Mouse (Mus musculus): ENCODE results near the gene Adamts4. TPM values are rescaled to one million over a fixed set of nuclear protein-coding genes. Genes with fewer than 3 reads are reported as not detected.

Adamts4 gene
- total RNA-seq (2021), result 10 to 100 TPM; 23.5 to 26.1 TPM

GRCm38 (mm10) chr1:171249913-171250600 lies at the start of gene Adamts4:
Adamts4 (plus strand) TSS chr1:171250421.
- DNase-seq (ENCODE audit: extremely low spot score in 1 of 2, low spot score in 1 of 2), result peak in 1 of 2 experiments; percentile 52

- DNase-seq (ENCODE audit: extremely low spot score in 1 of 2, low spot score in 1 of 2), result no peak
Measured at GRCm38 (mm10) chr1:171200769-171201168, 49.5 kb upstream of the Adamts4 start.

GRCm38 (mm10) chr1:171203471-171204248 lies 46.6 kb upstream of the Adamts4 start:
- no peak for DNase-seq (ENCODE audit: extremely low spot score in 1 of 2, low spot score in 1 of 2)

DNA sequence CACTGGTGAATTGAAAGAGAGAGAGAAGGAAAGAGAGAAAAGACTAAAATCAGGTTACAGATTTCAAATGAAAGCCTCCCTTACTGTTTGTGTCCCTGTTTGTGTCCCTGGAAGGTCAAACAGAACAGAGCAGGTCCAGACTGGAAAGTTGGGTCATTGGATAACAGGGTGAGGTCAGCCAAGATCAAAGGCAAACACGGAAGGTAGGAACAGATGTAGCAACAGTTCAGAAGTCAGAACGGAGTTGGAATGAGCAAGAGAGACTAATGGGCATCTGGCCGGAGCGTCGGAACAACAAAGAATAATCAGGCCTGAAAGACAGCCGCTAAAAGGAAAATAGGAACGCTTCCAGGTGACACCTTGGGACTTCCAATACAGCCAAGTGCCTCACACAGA lies 46.0 kb upstream of the Adamts4 start:
- DNase-seq (ENCODE audit: extremely low spot score in 1 of 2, low spot score in 1 of 2), result no peak

DNA sequence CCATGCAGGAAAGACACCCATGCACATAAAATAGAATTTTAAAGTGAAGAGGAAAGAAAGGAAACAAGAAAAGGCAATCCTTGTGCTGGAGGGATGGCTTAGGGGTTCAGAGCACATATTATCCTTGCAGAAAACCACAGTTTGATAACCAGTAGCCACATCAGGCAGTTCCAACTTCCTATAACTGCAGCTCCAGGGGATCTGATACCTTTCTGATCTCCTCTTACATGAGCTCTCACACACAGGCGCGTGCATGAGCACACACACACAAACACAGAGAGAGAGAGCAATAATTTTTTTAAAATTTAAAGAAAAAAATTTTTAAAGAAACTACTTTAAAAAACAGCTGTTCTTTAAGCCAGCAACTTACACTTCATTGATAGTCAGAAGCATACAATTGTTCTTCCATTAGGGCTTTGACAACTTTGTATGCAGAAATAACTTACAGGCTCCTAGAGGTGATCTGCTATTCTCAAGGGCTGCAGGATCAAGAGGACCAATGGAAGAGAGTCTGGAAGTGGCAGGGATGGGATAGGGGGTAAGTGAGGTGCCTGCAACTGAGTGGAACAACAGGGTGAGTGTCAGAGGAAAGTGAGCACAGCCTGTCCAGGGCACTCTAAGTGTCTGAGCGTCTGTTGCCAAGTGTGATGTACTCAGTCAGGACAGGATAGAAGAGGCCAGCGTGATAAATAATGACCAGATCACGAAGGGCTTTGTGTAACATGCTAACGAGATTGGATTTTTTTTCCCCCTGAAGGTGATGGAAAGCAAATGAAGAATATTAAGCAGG lies 44.3 kb upstream of the Adamts4 start:
- DNase-seq (ENCODE audit: extremely low spot score in 1 of 2, low spot score in 1 of 2), result no peak

- DNase-seq (ENCODE audit: extremely low spot score in 1 of 2, low spot score in 1 of 2), result no peak
Measured at GRCm38 (mm10) chr1:171209409-171209808, 40.8 kb upstream of the Adamts4 start.

GRCm38 (mm10) chr1:171212854-171213253 lies 37.4 kb upstream of the Adamts4 start:
- no peak for DNase-seq (ENCODE audit: extremely low spot score in 1 of 2, low spot score in 1 of 2)

GRCm38 (mm10) chr1:171213801-171214496 lies 36.3 kb upstream of the Adamts4 start, which contains the start of gene Nr1i3:
Nr1i3 (plus strand) TSS chr1:171213970.
- no peak for DNase-seq (ENCODE audit: extremely low spot score in 1 of 2, low spot score in 1 of 2)

- no peak for DNase-seq (ENCODE audit: extremely low spot score in 1 of 2, low spot score in 1 of 2)
Measured at GRCm38 (mm10) chr1:171216241-171216955, 33.8 kb upstream of the Adamts4 start.

DNA sequence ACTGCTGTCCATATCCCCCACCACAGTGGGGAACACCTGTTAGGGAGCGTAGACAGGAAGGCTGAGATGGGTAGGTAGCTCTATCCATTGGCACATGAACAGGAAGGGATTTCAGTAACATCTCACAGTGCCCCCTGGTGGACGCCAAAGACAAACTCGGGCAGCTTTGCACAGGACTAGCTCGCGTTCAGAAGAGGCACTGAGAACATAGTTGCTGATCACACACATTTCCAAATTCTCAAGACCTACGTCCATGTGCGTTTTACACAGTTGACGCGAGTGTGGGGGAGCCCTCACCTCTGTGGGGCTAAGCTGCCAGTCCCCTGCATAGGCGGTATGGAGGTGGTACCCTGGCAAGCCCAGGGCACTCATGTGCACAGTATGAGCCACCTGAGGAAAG lies 29.4 kb upstream of the Adamts4 start:
- DNase-seq (ENCODE audit: extremely low spot score in 1 of 2, low spot score in 1 of 2), result peak; percentile 86 to 96

GRCm38 (mm10) chr1:171221281-171222193 lies 28.7 kb upstream of the Adamts4 start:
- peak in 1 of 2 experiments; percentile 36 for DNase-seq (ENCODE audit: extremely low spot score in 1 of 2, low spot score in 1 of 2)

DNA sequence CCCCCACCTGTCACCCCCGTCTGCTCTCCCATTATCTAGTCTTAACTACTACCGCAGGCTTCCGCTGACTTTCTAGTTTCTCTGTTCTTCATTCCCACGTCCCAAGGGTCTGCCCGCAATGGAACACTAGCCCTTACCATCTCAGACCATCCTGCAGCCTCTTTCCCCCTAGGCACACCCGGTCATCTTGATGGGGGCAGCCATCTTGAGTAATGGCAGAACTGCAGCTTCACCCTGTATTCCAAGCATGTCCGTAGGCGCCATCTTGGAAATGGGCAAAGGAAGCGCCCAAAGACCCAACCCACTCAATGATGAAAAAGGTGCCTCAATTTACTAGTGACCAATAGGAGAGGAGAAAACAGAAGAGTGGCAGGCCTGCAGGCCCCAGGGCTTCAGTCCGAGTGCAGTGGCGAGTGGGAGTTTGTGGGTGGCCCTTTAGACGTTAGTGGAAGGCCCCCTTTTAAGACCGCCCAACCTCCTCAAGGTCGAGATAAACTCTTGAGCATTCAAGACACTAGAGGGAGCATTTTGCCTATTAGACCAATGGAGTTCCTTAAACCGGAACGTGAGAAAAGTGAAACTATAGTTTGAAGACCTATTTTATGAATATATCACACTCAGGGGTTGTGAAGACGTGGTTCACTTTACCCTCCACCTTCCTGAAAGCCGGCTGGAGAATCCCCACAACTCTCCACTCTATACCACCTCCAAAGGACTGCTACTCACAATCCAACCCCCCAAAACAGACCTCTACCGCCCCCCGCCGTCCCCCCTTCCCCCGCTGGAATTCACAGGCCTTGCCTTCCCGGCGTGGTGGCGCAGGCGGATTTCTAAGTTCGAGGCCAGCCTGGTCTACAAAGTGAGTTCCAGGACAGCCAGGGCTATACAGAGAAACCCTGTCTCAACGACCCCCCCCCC lies 27.7 kb upstream of the Adamts4 start, which contains the start of gene Tomm40l:
Gene Tomm40l (minus strand): TSS at position 277 of the 918 bp plus-strand sequence.
- DNase-seq (ENCODE audit: extremely low spot score in 1 of 2, low spot score in 1 of 2), result peak; percentile 64 to 65

- DNase-seq (ENCODE audit: extremely low spot score in 1 of 2, low spot score in 1 of 2), result no peak
Measured at GRCm38 (mm10) chr1:171223168-171223567, 27.1 kb upstream of the Adamts4 start.

- DNase-seq (ENCODE audit: extremely low spot score in 1 of 2, low spot score in 1 of 2), result no peak
Measured at GRCm38 (mm10) chr1:171223796-171224195, 26.4 kb upstream of the Adamts4 start.

- DNase-seq (ENCODE audit: extremely low spot score in 1 of 2, low spot score in 1 of 2), result no peak
Measured at GRCm38 (mm10) chr1:171224857-171225256, 25.4 kb upstream of the Adamts4 start, which contains the start of gene Apoa2. Apoa2 (plus strand) TSS chr1:171225054.

DNA sequence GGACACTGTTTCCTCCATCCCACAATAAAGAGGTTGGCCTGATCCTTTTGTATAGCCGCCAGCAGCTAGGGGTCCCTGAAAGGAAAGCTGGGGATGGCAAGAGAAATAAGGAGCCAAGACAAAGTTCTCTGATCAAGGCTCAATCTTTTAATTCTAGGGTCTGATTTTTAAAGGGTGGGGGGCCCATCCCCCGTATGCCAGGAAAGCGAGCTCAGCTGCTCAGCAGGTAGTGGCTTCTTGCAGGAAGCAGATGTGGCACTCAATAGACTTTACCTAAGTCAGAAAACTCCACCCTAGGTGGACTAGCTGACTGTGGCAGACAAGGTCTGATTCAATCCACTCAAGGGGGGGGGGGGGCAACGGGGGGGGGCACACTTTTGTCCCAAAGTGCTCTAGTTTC lies 23.4 kb upstream of the Adamts4 start:
- no peak for DNase-seq (ENCODE audit: extremely low spot score in 1 of 2, low spot score in 1 of 2)

- no peak for DNase-seq (ENCODE audit: extremely low spot score in 1 of 2, low spot score in 1 of 2)
Measured at GRCm38 (mm10) chr1:171227879-171228278, 22.3 kb upstream of the Adamts4 start.
